Mouse (Mus musculus) embryonic facial prominence, embryonic 11.5 days (tissue): ENCODE results near the gene Fastk. TPM values are rescaled to one million over a fixed set of nuclear protein-coding genes. Genes with fewer than 3 reads are reported as not detected.

Experiments used
- ATAC-seq: fragments of 200-750 bp; cut with Nextera tagmentation; replicated peaks from 2 replicates; pipeline ENCODE4 v1.8.0; 2017; ENCODE audit warnings: low read depth; ENCODE audit not compliant: insufficient number of reproducible peaks, low FRiP score, low TSS enrichment
- DNase-seq: peaks from one replicate; pipeline ENCODE4 v3.0.0-alpha.2; 2015; ENCODE audit warnings: low spot score
- H3K27ac ChIP-seq: fragments of 300-500 bp; sonication (generic); replicated peaks from 2 replicates; pipeline ENCODE4 v1.5.1; 2014; ENCODE audit warnings: mild to moderate bottlenecking, low read depth, low read length, control low read depth
- H3K27me3 ChIP-seq: fragments of 300-500 bp; sonication (generic); 2 replicates; pipeline ENCODE4 v1.6.1; 2014; ENCODE audit warnings: mild to moderate bottlenecking, low read length, moderate library complexity, mixed read lengths; ENCODE audit not compliant: control insufficient read depth, insufficient read depth
- H3K36me3 ChIP-seq: fragments of 300-500 bp; sonication (generic); replicated peaks from 2 replicates; pipeline ENCODE4 v1.6.1; 2014; ENCODE audit warnings: low read depth, mild to moderate bottlenecking, low read length, moderate library complexity, mixed read lengths; ENCODE audit not compliant: control insufficient read depth, insufficient read depth
- H3K4me1 ChIP-seq: fragments of 300-500 bp; sonication (generic); 2 replicates; pipeline ENCODE4 v1.6.1; 2014; ENCODE audit warnings: low read length, mixed read lengths; ENCODE audit not compliant: control insufficient read depth, insufficient read depth
- H3K4me2 ChIP-seq: fragments of 300-500 bp; sonication (generic); 2 replicates; pipeline ENCODE4 v1.6.1; 2014; ENCODE audit warnings: low read depth, mild to moderate bottlenecking, control low read depth, low read length, moderate library complexity
- H3K4me3 ChIP-seq: fragments of 300-500 bp; sonication (generic); 2 replicates; pipeline ENCODE4 v1.5.1; 2014; ENCODE audit warnings: low read depth, low read length, control low read depth
- H3K9ac ChIP-seq: fragments of 300-500 bp; sonication (generic); replicated peaks from 2 replicates; pipeline ENCODE4 v1.6.1; 2014; ENCODE audit warnings: mild to moderate bottlenecking, control low read depth, low read length
- H3K9me3 ChIP-seq: fragments of 300-500 bp; sonication (generic); replicated peaks from 2 replicates; pipeline ENCODE4 v1.6.1; 2016; ENCODE audit warnings: mild to moderate bottlenecking, low read length, inconsistent platforms, mixed read lengths; ENCODE audit not compliant: control insufficient read depth
- WGBS: fragments of 180-500 bp; shearing (Covaris S2); extraction: QIAGEN DNeasy Blood & Tissue Kit; methylation state at CpG from one replicate; pipeline ENCODE4 v1.1.7; 2014; 5-methylcytosine and 5-hydroxymethylcytosine counted together
- polyA plus RNA-seq: library from polyadenylated mRNA; unstranded; fragments of >200 nt; fragmentation: Nextera tagmentation; extraction: Ambion mirVana; gene quantifications from 2 replicates; pipeline ENCODE4 v1.2.1, GENCODE M21; 2014

Fastk gene
- polyA plus RNA-seq, 1 experiment from 2014 or later, result 77.8 TPM

DNA sequence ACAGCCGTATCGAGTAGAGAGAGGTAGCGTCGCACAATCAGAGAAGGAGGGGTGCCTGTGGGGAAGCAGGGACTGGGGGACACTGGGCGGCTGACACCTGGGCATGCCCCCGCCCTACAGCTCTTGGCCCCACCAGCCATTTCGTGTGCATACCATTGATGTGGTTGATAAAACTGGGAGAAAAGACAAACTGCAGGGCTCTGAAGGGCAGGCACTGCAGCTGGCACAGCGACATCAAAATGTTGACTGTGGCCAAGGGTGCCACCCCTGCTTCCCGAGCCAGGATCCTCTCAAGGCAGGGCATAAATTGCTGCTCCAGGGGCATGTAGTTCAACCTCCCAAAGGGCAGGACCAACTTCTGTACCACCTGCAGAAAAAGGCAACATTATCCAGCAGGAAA lies 3.1 kb downstream of the Fastk start:
- Histone ChIP-seq H3K9me3 (no peaks in the 10 kb centered on the region), H3K4me2 (no peak overlapping the region), H3K27me3 (no peaks in the 10 kb centered on the region), H3K9ac (no peak overlapping the region), H3K36me3 (peaks cover 8% of the 10 kb centered on the region), H3K4me1 (peaks cover 4% of the 10 kb centered on the region), H3K4me3 (no peak overlapping the region), H3K27ac (no peak overlapping the region)
- no peak for DNase-seq
- ATAC-seq, result no peak
- WGBS, result 91% methylated on average over 9 of the region's 9 CpGs

DNA sequence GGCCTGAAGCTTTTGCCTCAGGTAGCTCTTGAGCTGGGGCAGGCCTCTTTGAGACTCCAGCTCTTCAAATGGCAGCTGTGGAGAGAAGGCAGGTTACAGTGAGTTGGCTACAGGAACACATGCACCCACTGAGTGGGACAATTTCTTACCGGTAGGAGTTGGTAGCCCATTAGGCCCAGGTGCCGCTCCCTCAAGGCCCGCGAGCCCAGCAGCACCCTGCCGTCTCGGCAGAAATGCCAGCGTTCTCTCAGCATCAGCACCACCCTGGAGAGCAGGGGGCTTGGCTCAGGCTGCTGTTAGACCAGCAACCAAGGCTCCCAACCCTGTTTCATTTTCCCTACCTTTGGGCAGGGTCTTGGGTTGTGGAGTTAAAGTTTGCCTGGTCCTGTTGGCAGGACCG lies 3.9 kb downstream of the Fastk start:
- no peak overlapping the region for H3K27ac ChIP-seq
- no peak overlapping the region for H3K4me3 ChIP-seq
- H3K9ac ChIP-seq, result no peak overlapping the region
- WGBS, result 87% methylated on average over 8 of the region's 8 CpGs
- H3K4me2 ChIP-seq, result no peak overlapping the region
- no peaks in the 10 kb centered on the region for H3K9me3 ChIP-seq
- peaks cover 8% of the 10 kb centered on the region for H3K36me3 ChIP-seq
- no peaks in the 10 kb centered on the region for H3K27me3 ChIP-seq
- peaks cover 4% of the 10 kb centered on the region for H3K4me1 ChIP-seq
- no peak for ATAC-seq
- DNase-seq, result no peak

DNA sequence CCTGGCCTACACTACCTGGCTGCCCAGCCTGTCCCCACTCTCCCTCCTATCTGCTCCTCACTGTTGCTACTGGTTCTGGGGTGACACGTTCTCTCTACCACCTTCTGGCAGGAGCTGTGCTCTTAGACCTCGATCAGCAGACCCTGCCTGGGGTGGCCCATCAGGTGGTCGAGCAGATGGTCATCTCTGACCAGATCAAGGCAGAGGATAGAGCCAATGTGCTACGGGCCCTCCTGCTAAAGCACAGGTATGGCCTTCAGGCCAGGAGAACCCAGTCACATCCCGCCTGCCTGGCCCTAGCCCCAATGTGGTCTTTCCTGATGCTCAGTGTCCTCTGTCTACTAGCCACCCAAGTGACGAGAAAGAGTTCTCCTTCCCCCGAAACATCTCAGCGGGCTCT lies 11.1 kb downstream of the Fastk start:
- ATAC-seq (no peak), DNase-seq (no peak)
- no peak overlapping the region for H3K27ac ChIP-seq
- H3K36me3 ChIP-seq, result peaks cover 8% of the 10 kb centered on the region
- WGBS, result 80% methylated on average over 8 of the region's 8 CpGs
- H3K27me3 ChIP-seq, result no peaks in the 10 kb centered on the region
- H3K4me1 ChIP-seq, result no peaks in the 10 kb centered on the region
- no peak overlapping the region for H3K9ac ChIP-seq
- no peak overlapping the region for H3K4me2 ChIP-seq
- no peaks in the 10 kb centered on the region for H3K9me3 ChIP-seq
- no peak overlapping the region for H3K4me3 ChIP-seq

DNA sequence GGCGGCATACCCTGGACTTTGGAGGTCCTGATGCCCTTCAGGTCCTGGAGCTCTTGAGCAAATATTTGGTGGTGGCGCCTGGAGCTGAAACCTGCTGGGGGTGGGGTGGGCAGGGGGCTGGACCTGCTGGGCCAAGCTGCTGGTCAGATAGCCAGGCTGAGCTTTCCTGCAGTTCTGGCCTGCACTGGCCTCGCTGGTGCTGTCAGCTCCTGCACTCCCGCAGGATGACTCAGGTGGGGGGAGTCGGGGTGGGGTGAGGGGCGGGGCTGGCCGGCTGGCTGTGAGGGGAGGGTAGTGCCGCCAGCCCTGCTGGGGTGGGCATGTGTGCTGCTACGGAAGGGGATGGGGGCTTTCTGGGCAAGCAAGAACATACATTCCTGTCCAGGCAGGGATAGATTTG lies 16.5 kb downstream of the Fastk start:
- no peak overlapping the region for H3K4me3 ChIP-seq
- no peak overlapping the region for H3K9ac ChIP-seq
- no peak for DNase-seq
- H3K36me3 ChIP-seq, result peaks cover 8% of the 10 kb centered on the region
- H3K27ac ChIP-seq, result no peak overlapping the region
- no peaks in the 10 kb centered on the region for H3K27me3 ChIP-seq
- no peak for ATAC-seq
- H3K4me2 ChIP-seq, result peak overlapping the region; percentile 19; the same call in 1 of the 2 replicates
- H3K9me3 ChIP-seq, result no peaks in the 10 kb centered on the region
- peaks cover 19% of the 10 kb centered on the region for H3K4me1 ChIP-seq
- 13% methylated on average over 9 of the region's 9 CpGs for WGBS

DNA sequence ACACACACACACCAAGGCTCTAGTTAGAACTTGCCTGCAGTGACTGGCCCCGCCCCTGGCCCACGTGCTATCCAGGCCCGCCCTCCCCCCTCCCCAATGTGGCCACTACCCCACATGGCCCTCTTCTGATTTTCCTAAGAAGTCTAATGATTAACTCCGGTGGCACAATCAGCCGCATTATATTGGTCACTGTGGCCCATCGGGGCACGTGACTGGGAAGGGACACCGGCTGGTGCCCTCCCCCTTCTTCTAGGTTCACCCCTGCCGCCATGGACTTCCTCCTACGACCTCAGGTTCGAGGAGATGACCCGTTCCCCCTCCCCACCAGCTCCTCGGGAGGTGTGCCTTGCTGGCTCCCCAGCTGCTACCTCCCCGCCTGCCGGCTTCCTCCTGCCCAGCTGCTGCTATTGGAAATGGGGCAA lies 17.1 kb downstream of the Fastk start:
- Histone ChIP-seq H3K4me2 (peak overlapping the region; percentile 43), H3K27me3 (no peaks in the 10 kb centered on the region), H3K4me1 (peaks cover 19% of the 10 kb centered on the region), H3K27ac (no peak overlapping the region), H3K36me3 (peaks cover 8% of the 10 kb centered on the region), H3K4me3 (peak overlapping the region; percentile 5; the same call in 1 of the 2 replicates), H3K9me3 (no peaks in the 10 kb centered on the region), H3K9ac (no peak overlapping the region; the same call in 1 of the 2 replicates)
- 4% methylated on average over 15 of the region's 15 CpGs for WGBS
- DNase-seq (peak; percentile 44), ATAC-seq (no peak)

DNA sequence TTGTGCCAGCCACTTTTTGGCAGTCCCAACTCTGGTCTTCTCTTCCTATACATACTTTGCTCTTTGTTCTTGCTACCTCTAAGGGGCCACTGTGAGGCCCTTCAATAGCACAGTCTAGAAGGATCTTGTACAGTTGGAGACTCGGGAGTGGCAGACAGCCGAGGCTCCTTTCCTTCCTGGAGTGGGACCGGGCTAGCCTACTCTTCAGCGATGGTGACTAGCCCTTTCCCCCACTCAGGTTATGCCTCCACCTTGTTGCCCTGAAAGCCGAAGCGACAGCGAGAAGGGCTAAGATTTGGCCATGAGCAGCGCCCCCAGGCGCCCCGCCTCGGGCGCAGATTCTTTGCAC lies 17.8 kb downstream of the Fastk start:
- Histone ChIP-seq H3K4me1 (peaks cover 19% of the 10 kb centered on the region), H3K4me3 (no peak overlapping the region), H3K9ac (peak overlapping the region; percentile 32; the same call in 1 of the 2 replicates), H3K9me3 (no peaks in the 10 kb centered on the region), H3K27me3 (no peaks in the 10 kb centered on the region), H3K4me2 (peak overlapping the region; percentile 29), H3K27ac (no peak overlapping the region), H3K36me3 (peaks cover 8% of the 10 kb centered on the region)
- ATAC-seq (no peak), DNase-seq (no peak)
- 9% methylated on average over 12 of the region's 12 CpGs for WGBS

DNA sequence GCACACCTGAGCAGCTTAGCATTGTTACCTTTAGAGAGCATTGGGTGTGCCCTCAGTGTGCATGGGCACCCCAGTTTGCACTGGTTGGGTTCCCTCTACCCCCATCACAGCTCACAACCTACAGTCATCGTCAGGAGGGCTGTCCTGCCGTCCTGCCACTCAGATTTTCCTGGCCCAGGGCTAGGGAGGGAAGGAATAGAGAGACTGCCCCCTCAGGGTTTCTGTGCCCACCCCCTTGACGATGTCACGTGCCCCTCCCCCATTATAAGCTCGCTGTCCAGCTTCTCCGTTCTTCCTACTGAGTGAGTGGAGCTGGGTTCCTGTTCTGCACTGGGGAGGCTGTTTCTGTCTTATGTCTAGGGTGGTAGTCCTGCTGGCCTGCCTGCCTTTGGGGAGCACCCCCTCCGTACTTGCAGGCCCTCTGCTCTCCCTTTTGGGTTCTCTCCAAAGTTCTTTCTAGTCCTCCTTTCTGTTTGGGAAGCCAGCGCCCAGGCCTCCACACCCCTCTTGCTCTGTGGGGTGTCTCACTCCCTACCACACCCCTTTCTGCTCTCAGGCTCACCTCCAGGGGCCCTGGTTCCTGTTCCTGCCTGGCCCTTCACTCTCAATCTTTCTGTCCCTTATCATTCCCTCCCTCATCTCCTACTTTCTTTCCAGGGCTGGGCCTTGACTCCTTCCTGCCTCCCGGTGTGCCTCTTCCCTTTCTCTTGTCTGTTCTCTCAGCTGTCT lies 18.4 kb downstream of the Fastk start:
- ATAC-seq (no peak), DNase-seq (no peak)
- Histone ChIP-seq H3K4me3 (peak overlapping the region; percentile 64), H3K9ac (peak overlapping the region; percentile 32), H3K4me2 (peak overlapping the region; percentile 87), H3K36me3 (peaks cover 8% of the 10 kb centered on the region), H3K4me1 (peaks cover 19% of the 10 kb centered on the region), H3K27me3 (no peaks in the 10 kb centered on the region), H3K9me3 (no peaks in the 10 kb centered on the region), H3K27ac (no peak overlapping the region)
- 6% methylated on average over 9 of the region's 9 CpGs for WGBS

DNA sequence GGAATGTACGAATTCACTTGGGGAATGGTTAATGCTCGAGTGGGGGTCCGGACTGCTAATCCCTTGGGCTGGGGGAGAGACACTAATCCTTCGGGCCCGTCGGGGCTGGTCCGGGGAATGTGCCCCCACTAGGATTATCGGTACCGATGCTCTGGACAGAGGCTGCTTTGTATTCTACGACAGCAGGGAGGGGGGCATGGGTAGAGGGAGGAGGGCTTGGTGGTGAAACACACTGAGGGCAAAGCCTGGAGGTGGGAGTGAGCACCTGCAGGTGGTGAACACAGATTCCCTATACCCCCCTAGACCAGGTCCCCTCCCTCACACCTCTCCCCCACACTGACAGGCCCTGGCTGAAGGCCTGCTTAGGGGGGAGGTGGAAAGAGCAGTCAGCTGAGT lies 19.1 kb downstream of the Fastk start:
- ATAC-seq, result 0 out of 2 replicates have a peak, but pooled peaks have one; percentile 7
- Histone ChIP-seq H3K36me3 (peaks cover 7% of the 10 kb centered on the region), H3K4me1 (peaks cover 19% of the 10 kb centered on the region), H3K27me3 (no peaks in the 10 kb centered on the region), H3K9ac (peak overlapping the region; percentile 68), H3K4me2 (peak overlapping the region; percentile 87), H3K4me3 (peak overlapping the region; percentile 64), H3K27ac (no peak overlapping the region), H3K9me3 (no peaks in the 10 kb centered on the region)
- DNase-seq, result peak; percentile 21
- under 1% methylated on average over 10 of the region's 10 CpGs for WGBS
